Mouse (Mus musculus) embryo, embryonic 10.5 days (tissue): ENCODE measurements around the gene Cd40lg.

ENCODE experiments used
- DNase-seq: peaks from one replicate; pipeline ENCODE4 v3.0.0-alpha.2; 2015; ENCODE audit warnings: low spot score

Gene Cd40lg

DNA sequence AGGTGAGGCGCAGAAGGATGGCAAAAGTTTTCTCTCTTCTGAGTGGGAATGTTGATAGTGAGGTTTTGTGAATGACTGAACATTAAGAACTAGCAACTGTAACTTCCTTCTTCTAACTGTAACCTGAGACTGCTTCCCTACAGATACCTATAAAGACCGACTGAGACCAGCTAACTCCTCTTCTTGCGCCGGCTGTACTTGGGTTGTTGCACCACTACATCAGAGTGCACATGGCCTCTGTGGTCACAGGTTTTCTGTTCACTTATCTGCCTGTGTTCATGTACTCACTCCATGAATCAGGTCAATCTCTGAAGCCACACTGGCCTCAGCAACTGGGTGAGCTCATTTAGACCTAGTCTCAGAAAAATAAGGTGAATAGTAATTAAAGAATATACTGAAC is 51.6 kb downstream of the Cd40lg start:
- no peak for DNase-seq
